Mouse (Mus musculus) small intestine, adult 2 months (tissue): ENCODE results near the gene Rad51b.

ENCODE experiments used
- CTCF ChIP-seq: fragments of 200-500 bp; IDR thresholded peaks from 2 replicates; pipeline ENCODE4 v1.5.1; 2012; ENCODE audit warnings: low read depth, mild to moderate bottlenecking, control low read depth, inconsistent platforms, low read length, moderate library complexity, mixed read lengths; ENCODE audit not compliant: insufficient replicate concordance, insufficient read length; ENCODE audit errors: extremely low read depth
- POLR2A ChIP-seq: fragments of 200-500 bp; IDR thresholded peaks from 2 replicates; pipeline ENCODE4 v1.6.1; 2012; ENCODE audit warnings: low read depth, mild to moderate bottlenecking, control low read depth, inconsistent platforms, low read length, moderate library complexity

GRCm38 (mm10) chr12:79327868-79328267 is 30.8 kb downstream of the Rad51b start:
- TF ChIP-seq CTCF (no peak), POLR2A (no peak)
